Mouse (Mus musculus) midbrain, embryonic 14.5 days (tissue): ENCODE results near the gene Olfr770. TPM values are rescaled to one million over a fixed set of nuclear protein-coding genes. Genes with fewer than 3 reads are reported as not detected.
"Not testable (repeated sequence)": the region's sequence is repeated elsewhere in the genome, so short reads cannot be mapped to it uniquely, and the experiment has no call there.

Experiments
- ATAC-seq: fragments of 200-750 bp; cut with Nextera tagmentation; 2 replicates; pipeline ENCODE4 v1.8.0; 2017; ENCODE audit warnings: moderate number of reproducible peaks, moderate library complexity; ENCODE audit not compliant: low FRiP score, low TSS enrichment
- DNase-seq: peaks from one replicate; pipeline ENCODE4 v3.0.0-alpha.2; 2015
- H3K27ac ChIP-seq: fragments of 300-500 bp; sonication (generic); replicated peaks from 2 replicates; pipeline ENCODE4 v1.5.1; 2014; ENCODE audit warnings: mild to moderate bottlenecking, low read depth, low read length, moderate library complexity
- H3K27me3 ChIP-seq: fragments of 300-500 bp; sonication (generic); 2 replicates; pipeline ENCODE4 v1.6.1; 2014; ENCODE audit warnings: low read length, control low read depth, mixed read lengths; ENCODE audit not compliant: control insufficient read depth, insufficient read depth
- H3K36me3 ChIP-seq: fragments of 300-500 bp; sonication (generic); 2 replicates; pipeline ENCODE4 v1.6.1; 2014; ENCODE audit warnings: low read length, control low read depth; ENCODE audit not compliant: control insufficient read depth, insufficient read depth
- H3K4me1 ChIP-seq: fragments of 300-500 bp; sonication (generic); 2 replicates; pipeline ENCODE4 v1.6.1; 2014; ENCODE audit warnings: mild to moderate bottlenecking, antibody characterized with exemption, low read length, control low read depth; ENCODE audit not compliant: control insufficient read depth, insufficient read depth
- H3K4me2 ChIP-seq: fragments of 300-500 bp; sonication (generic); 2 replicates; pipeline ENCODE4 v1.6.1; 2014; ENCODE audit warnings: mild to moderate bottlenecking, low read length, moderate library complexity
- H3K4me3 ChIP-seq: fragments of 300-500 bp; sonication (generic); replicated peaks from 2 replicates; pipeline ENCODE4 v1.5.1; 2014; ENCODE audit warnings: low read depth, low read length
- H3K9ac ChIP-seq: fragments of 300-500 bp; sonication (generic); replicated peaks from 2 replicates; pipeline ENCODE4 v1.6.1; 2014; ENCODE audit warnings: mild to moderate bottlenecking, low read length, moderate library complexity
- H3K9me3 ChIP-seq: fragments of 300-500 bp; sonication (generic); 2 replicates; pipeline ENCODE4 v1.6.1; 2016; ENCODE audit warnings: low read length, control low read depth, mixed read lengths; ENCODE audit not compliant: control insufficient read depth
- WGBS: fragments of 180-500 bp; shearing (Covaris S2); extraction: QIAGEN DNeasy Blood & Tissue Kit; methylation state at CpG from one replicate; pipeline ENCODE4 v1.1.7; 2014; 5-methylcytosine and 5-hydroxymethylcytosine counted together
- polyA plus RNA-seq: library from polyadenylated mRNA; unstranded; fragments of >200 nt; fragmentation: Nextera tagmentation; extraction: Ambion mirVana; gene quantifications from 2 replicates; pipeline ENCODE4 v1.2.1, GENCODE M21; 2014

Gene Olfr770
- polyA plus RNA-seq, result not detected in 2 replicates

- H3K4me2 ChIP-seq, result no peak within 1 kb of the TSS
- H3K36me3 ChIP-seq, result no peaks in the 10 kb centered on the region
- no peak within 1 kb of the TSS for H3K27ac ChIP-seq
- DNase-seq, result no peak
- H3K9me3 ChIP-seq, result no peaks in the 10 kb centered on the region
- no peaks in the 10 kb centered on the region for H3K27me3 ChIP-seq
- 88% methylated on average over 2 of the region's 2 CpGs for WGBS
- H3K4me3 ChIP-seq, result no peak within 1 kb of the TSS
- H3K9ac ChIP-seq, result no peak within 1 kb of the TSS
- no peak for ATAC-seq
- no peaks in the 10 kb centered on the region for H3K4me1 ChIP-seq
Observed at GRCm38 (mm10) chr10:129138898-129139297, at the start of gene Olfr770. Gene Olfr770, minus strand, starts transcription at chr10:129138998.

- not testable (repeated sequence) for DNase-seq, H3K27me3 ChIP-seq, H3K36me3 ChIP-seq, H3K9ac ChIP-seq, H3K27ac ChIP-seq, H3K4me2 ChIP-seq, H3K9me3 ChIP-seq, H3K4me1 ChIP-seq, H3K4me3 ChIP-seq, ATAC-seq
Observed at GRCm38 (mm10) chr10:129187319-129187718, 48.5 kb upstream of the Olfr770 start, which contains the start of gene Olfr773. Gene Olfr773, minus strand, starts transcription at chr10:129187419.

GRCm38 (mm10) chr10:129177821-129178220 lies 39.0 kb upstream of the Olfr770 start, which contains the start of gene Olfr772:
Gene Olfr772, minus strand, starts transcription at chr10:129177921.
- ATAC-seq, H3K9ac ChIP-seq, H3K4me3 ChIP-seq, DNase-seq, H3K36me3 ChIP-seq, H3K27me3 ChIP-seq, H3K27ac ChIP-seq, H3K4me1 ChIP-seq, H3K4me2 ChIP-seq, H3K9me3 ChIP-seq: not testable (repeated sequence)
- WGBS, result 94% methylated on average over 3 of the region's 4 CpGs

- no peaks in the 10 kb centered on the region for H3K4me1 ChIP-seq
Observed at GRCm38 (mm10) chr10:129164651-129165050, 25.9 kb upstream of the Olfr770 start, which contains the start of gene Olfr771. Gene Olfr771, minus strand, starts transcription at chr10:129164751.

GRCm38 (mm10) chr10:129117761-129118160 lies 21.0 kb downstream of the Olfr770 start, which contains the start of gene Olfr769:
Gene Olfr769, minus strand, starts transcription at chr10:129117861.
- Histone ChIP-seq H3K4me1 (no peaks in the 10 kb centered on the region), H3K27me3 (no peaks in the 10 kb centered on the region), H3K4me2 (no peak within 1 kb of the TSS), H3K9me3 (no peaks in the 10 kb centered on the region), H3K36me3 (no peaks in the 10 kb centered on the region), H3K9ac (no peak within 1 kb of the TSS), H3K27ac (no peak within 1 kb of the TSS), H3K4me3 (no peak within 1 kb of the TSS)
- WGBS, result 86% methylated on average over 2 of the region's 2 CpGs
- DNase-seq (no peak), ATAC-seq (no peak)

More at GRCm38 (mm10) chr10:129164651-129165050, 25.9 kb upstream of the Olfr770 start, which contains the start of gene Olfr771:
- DNase-seq, result no peak
- 89% methylated on average over 1 of the region's 1 CpGs for WGBS
- no peaks in the 10 kb centered on the region for H3K27me3 ChIP-seq
- no peaks in the 10 kb centered on the region for H3K36me3 ChIP-seq
- no peak for ATAC-seq
- no peaks in the 10 kb centered on the region for H3K9me3 ChIP-seq
- H3K9ac ChIP-seq, result no peak within 1 kb of the TSS
- no peak within 1 kb of the TSS for H3K4me2 ChIP-seq
- H3K27ac ChIP-seq, result no peak within 1 kb of the TSS
- no peak within 1 kb of the TSS for H3K4me3 ChIP-seq

- no peaks in the 10 kb centered on the region for H3K27me3 ChIP-seq
- 96% methylated on average over 3 of the region's 3 CpGs for WGBS
- H3K4me1 ChIP-seq, result no peaks in the 10 kb centered on the region
- H3K36me3 ChIP-seq, result no peaks in the 10 kb centered on the region
- H3K4me2 ChIP-seq, result no peak overlapping the region
- ATAC-seq (no peak), DNase-seq (no peak)
- H3K27ac ChIP-seq, result no peak overlapping the region
- H3K9me3 ChIP-seq, result no peaks in the 10 kb centered on the region
- H3K9ac ChIP-seq, result no peak overlapping the region
- no peak overlapping the region for H3K4me3 ChIP-seq
Observed at GRCm38 (mm10) chr10:129115146-129115545, 23.7 kb downstream of the Olfr770 start.

- no peaks in the 10 kb centered on the region for H3K36me3 ChIP-seq
- H3K27ac ChIP-seq, result no peak overlapping the region
- ATAC-seq (no peak), DNase-seq (no peak)
- H3K4me1 ChIP-seq, result no peaks in the 10 kb centered on the region
- WGBS, result 36% methylated on average over 3 of the region's 3 CpGs
- no peak overlapping the region for H3K9ac ChIP-seq
- no peak overlapping the region for H3K4me2 ChIP-seq
- H3K9me3 ChIP-seq, result no peaks in the 10 kb centered on the region
- no peak overlapping the region for H3K4me3 ChIP-seq
- no peaks in the 10 kb centered on the region for H3K27me3 ChIP-seq
Observed at GRCm38 (mm10) chr10:129101231-129101630, 37.6 kb downstream of the Olfr770 start.

GRCm38 (mm10) chr10:129099275-129099674 lies 39.5 kb downstream of the Olfr770 start, which contains the start of gene Olfr768:
Gene Olfr768, minus strand, starts transcription at chr10:129099375.
- WGBS, result 82% methylated on average over 1 of the region's 1 CpGs
- Histone ChIP-seq H3K4me3 (no peak within 1 kb of the TSS), H3K27ac (no peak within 1 kb of the TSS), H3K4me1 (no peaks in the 10 kb centered on the region), H3K36me3 (no peaks in the 10 kb centered on the region), H3K9ac (no peak within 1 kb of the TSS), H3K27me3 (no peaks in the 10 kb centered on the region), H3K9me3 (no peaks in the 10 kb centered on the region), H3K4me2 (no peak within 1 kb of the TSS)
- ATAC-seq (no peak), DNase-seq (no peak)

GRCm38 (mm10) chr10:129082810-129083209 lies 56.0 kb downstream of the Olfr770 start, which contains the start of gene Olfr767:
Gene Olfr767, minus strand, starts transcription at chr10:129082910.
- H3K36me3 ChIP-seq, H3K4me1 ChIP-seq, H3K9me3 ChIP-seq, H3K4me3 ChIP-seq, DNase-seq, ATAC-seq, H3K9ac ChIP-seq, H3K4me2 ChIP-seq, H3K27ac ChIP-seq, H3K27me3 ChIP-seq: not testable (repeated sequence)
